Mouse (Mus musculus) embryonic fibroblast, embryonic 13.5 days (primary cell): ENCODE measurements at regions not wholly inside any gene's neighbourhood (a gene's known extent, or its start where the extent isn't known, plus 50 kb on each side); places are given as distances from the start of the nearest gene placed in this dataset.

ENCODE experiments used
- CTCF ChIP-seq: IDR thresholded peaks from 2 replicates; pipeline ENCODE4 v1.5.1; 2011; ENCODE audit warnings: mild to moderate bottlenecking, control low read depth, low read length, moderate library complexity, borderline replicate concordance; ENCODE audit not compliant: insufficient read depth
- POLR2A ChIP-seq: IDR thresholded peaks from 2 replicates; pipeline ENCODE4 v1.6.1; 2011; ENCODE audit warnings: low read depth, mild to moderate bottlenecking, control low read depth, low read length, moderate library complexity

DNA sequence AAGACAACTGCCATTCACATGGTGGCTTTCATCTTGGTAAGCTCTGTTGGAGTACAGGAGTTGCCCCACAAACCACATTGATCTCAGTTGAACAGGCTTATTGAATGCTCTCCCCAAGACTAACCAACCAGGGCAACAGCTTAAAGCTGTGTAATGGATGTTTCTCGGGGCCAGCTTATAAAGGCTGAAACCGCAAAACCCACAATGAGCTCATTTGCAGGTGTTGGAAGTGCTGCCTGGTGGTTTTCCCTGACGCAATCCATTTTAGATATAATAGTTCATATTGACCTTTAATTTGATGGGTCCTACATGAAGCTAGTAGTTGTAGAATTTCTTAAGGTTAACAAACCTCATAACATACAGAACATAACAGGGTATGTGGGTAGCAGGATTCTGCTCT lies 151.0 kb upstream of the Ppp6c start:
- TF ChIP-seq CTCF (no peak), POLR2A (no peak)
